Mouse (Mus musculus) heart, embryonic 12.5 days (tissue): ENCODE results near the gene S100a7a. TPM values are rescaled to one million over a fixed set of nuclear protein-coding genes. Genes with fewer than 3 reads are reported as not detected.

ENCODE experiments used
- ATAC-seq: fragments of 200-750 bp; cut with Nextera tagmentation; 2 replicates; pipeline ENCODE4 v1.8.0; 2017; ENCODE audit warnings: moderate TSS enrichment, moderate library complexity; ENCODE audit not compliant: insufficient number of reproducible peaks, low FRiP score
- H3K27ac ChIP-seq: fragments of 300-500 bp; sonication (generic); 2 replicates; pipeline ENCODE4 v1.5.1; 2016; ENCODE audit warnings: mild to moderate bottlenecking, moderate library complexity; ENCODE audit not compliant: poor library complexity, severe bottlenecking
- H3K27me3 ChIP-seq: fragments of 300-500 bp; sonication (generic); replicated peaks from 2 replicates; pipeline ENCODE4 v1.6.1; 2016; ENCODE audit warnings: mild to moderate bottlenecking, moderate library complexity
- H3K36me3 ChIP-seq: fragments of 300-500 bp; sonication (generic); 2 replicates; pipeline ENCODE4 v1.6.1; 2016; ENCODE audit warnings: mild to moderate bottlenecking, moderate library complexity
- H3K4me1 ChIP-seq: fragments of 300-500 bp; sonication (generic); replicated peaks from 2 replicates; pipeline ENCODE4 v1.6.1; 2016; ENCODE audit warnings: mild to moderate bottlenecking
- H3K4me2 ChIP-seq: fragments of 300-500 bp; sonication (generic); 2 replicates; pipeline ENCODE4 v1.6.1; 2016; ENCODE audit warnings: mild to moderate bottlenecking, moderate library complexity
- H3K4me3 ChIP-seq: fragments of 300-500 bp; sonication (generic); 2 replicates; pipeline ENCODE4 v1.5.1; 2016; ENCODE audit warnings: mild to moderate bottlenecking
- H3K9ac ChIP-seq: fragments of 300-500 bp; sonication (generic); 2 replicates; pipeline ENCODE4 v1.6.1; 2016; ENCODE audit warnings: mild to moderate bottlenecking, moderate library complexity
- H3K9me3 ChIP-seq: fragments of 300-500 bp; sonication (generic); replicated peaks from 2 replicates; pipeline ENCODE4 v1.6.1; 2016; ENCODE audit warnings: mild to moderate bottlenecking, moderate library complexity
- WGBS: fragments of 180-500 bp; shearing (Covaris S2); methylation state at CpG from one replicate; pipeline ENCODE4 v1.1.7; 2016; 5-methylcytosine and 5-hydroxymethylcytosine counted together
- polyA plus RNA-seq: library from polyadenylated mRNA; unstranded; fragments of >200 nt; fragmentation: Nextera tagmentation; extraction: Ambion mirVana; gene quantifications from 2 replicates; pipeline ENCODE4 v1.2.1, GENCODE M21; 2016

Gene S100a7a
- polyA plus RNA-seq, 1 experiment from 2014 or later, result 0.18 TPM

DNA sequence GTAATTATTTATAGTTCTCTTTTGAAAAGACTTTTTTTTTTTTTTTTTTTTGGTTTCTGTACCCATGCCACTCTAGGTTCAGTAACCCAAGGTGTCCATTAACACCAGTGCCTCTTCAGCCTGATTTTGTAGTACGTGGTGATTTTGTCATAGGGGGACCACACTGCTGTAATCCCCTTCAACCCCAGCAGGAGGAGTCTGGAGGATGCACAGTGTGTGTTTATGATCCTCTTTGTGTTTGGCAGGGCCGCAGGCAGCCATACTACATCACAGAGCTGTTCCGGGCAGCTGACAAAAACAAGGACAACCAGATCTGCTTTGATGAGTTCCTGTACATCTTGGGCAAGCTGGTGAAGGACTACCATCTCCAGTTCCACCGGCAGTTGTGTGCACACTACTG lies 3.6 kb downstream of the S100a7a start:
- H3K9me3 ChIP-seq, result no peaks in the 10 kb centered on the region
- no peak overlapping the region for H3K4me3 ChIP-seq
- WGBS, result 68% methylated on average over 4 of the region's 4 CpGs
- no peaks in the 10 kb centered on the region for H3K36me3 ChIP-seq
- no peaks in the 10 kb centered on the region for H3K4me1 ChIP-seq
- no peak for ATAC-seq
- peaks cover 12% of the 10 kb centered on the region; the same call in 1 of the 2 replicates for H3K27me3 ChIP-seq
- no peak overlapping the region for H3K9ac ChIP-seq
- H3K4me2 ChIP-seq, result no peak overlapping the region
- no peak overlapping the region for H3K27ac ChIP-seq

DNA sequence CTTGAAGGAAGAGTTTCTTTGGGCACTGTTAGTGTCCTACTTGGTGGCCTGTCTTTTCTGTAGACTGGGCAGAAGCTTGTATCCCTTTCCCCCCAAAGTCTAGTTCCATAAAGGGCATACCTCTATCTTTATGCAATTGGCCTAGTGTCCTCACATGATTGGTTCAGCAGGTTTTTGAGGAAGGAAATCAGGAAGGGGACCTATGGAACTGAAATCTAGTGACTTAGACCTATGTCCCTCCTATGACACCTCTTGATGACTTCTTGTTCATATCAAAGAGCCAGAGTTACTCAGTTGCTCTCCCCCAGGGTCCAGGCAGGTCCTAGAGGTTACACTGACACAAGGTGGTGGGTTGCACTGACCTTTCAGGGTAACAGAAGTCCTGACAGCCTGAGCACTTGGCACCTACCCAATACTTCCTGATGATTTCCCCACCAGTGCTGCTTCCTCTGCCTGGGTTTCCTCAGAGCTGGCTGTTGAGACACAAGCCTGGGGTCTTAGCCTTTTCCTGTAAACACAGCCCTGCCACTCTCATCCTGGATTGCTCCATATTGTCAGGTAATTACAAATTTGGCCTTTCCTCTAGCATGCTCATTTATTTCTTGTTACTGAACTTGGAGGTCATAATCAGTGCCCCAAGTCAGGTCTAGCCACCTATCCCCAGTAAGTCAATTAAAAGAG lies 5.7 kb downstream of the S100a7a start:
- Histone ChIP-seq H3K27ac (no peak overlapping the region), H3K36me3 (no peaks in the 10 kb centered on the region), H3K27me3 (0 out of 2 replicates have a peak, but pooled peaks cover 3% of the 10 kb centered on the region), H3K4me3 (no peak overlapping the region), H3K9me3 (no peaks in the 10 kb centered on the region), H3K9ac (no peak overlapping the region), H3K4me1 (no peaks in the 10 kb centered on the region), H3K4me2 (no peak overlapping the region)
- no peak for ATAC-seq

DNA sequence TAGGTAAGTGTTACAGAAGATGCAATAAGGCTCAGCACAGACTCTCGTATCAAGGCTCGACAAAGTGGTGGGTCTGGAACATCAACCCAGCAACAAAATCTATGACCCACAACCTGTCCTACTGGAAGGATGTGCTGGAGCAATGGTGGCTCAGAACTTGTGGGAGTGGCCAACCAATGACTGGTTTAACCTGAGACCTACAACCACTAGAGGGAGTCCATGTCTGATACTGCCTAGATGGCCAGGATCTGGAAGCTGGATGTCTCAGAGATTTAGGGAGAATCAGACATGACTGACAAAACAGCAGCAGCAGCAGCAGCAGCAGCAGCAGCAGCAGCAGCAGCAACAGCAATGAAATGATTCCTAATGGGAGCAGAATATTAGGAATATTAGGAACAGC lies 10.4 kb downstream of the S100a7a start:
- no peak for ATAC-seq
- H3K9me3 ChIP-seq, result no peaks in the 10 kb centered on the region
- 65% methylated on average over 2 of the region's 2 CpGs for WGBS

DNA sequence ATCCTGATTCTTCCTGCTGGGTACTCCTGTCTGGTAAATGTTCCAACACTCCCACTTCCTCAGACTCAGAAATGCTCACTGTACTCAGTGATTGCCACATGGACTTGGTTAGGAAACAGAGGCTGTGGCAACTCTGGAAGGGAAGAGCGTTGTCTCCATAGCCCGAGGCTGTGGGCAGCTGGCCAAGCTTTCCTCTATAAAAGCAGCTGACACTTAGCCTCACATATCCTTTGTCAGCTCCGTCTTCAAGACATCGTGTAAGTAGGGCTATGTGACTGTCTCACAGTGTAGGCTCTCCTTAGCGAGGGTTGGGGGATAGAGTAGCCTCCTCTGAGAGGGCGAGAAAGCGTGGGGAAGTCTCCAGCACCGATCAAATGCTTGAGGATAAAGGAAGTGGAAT lies 15.0 kb downstream of the S100a7a start, which contains the start of gene S100a8:
Gene S100a8, plus strand, starts transcription at position 133 of the 400 bp plus-strand sequence.
- WGBS, result 59% methylated on average over 8 of the region's 8 CpGs
- no peaks in the 10 kb centered on the region for H3K36me3 ChIP-seq
- no peaks in the 10 kb centered on the region for H3K9me3 ChIP-seq
- H3K4me2 ChIP-seq, result no peak within 1 kb of the TSS
- 0 out of 2 replicates have a peak, but pooled peaks cover 3% of the 10 kb centered on the region for H3K27me3 ChIP-seq
- H3K4me3 ChIP-seq, result no peak within 1 kb of the TSS
- ATAC-seq, result no peak
- no peak within 1 kb of the TSS for H3K9ac ChIP-seq
- H3K4me1 ChIP-seq, result no peaks in the 10 kb centered on the region
- no peak within 1 kb of the TSS for H3K27ac ChIP-seq

More for the DNA sequence above, 10.4 kb downstream of the S100a7a start:
- Histone ChIP-seq H3K4me3 (no peak overlapping the region), H3K9ac (no peak overlapping the region), H3K27me3 (0 out of 2 replicates have a peak, but pooled peaks cover 3% of the 10 kb centered on the region), H3K36me3 (no peaks in the 10 kb centered on the region), H3K4me2 (no peak overlapping the region), H3K27ac (no peak overlapping the region), H3K4me1 (no peaks in the 10 kb centered on the region)

DNA sequence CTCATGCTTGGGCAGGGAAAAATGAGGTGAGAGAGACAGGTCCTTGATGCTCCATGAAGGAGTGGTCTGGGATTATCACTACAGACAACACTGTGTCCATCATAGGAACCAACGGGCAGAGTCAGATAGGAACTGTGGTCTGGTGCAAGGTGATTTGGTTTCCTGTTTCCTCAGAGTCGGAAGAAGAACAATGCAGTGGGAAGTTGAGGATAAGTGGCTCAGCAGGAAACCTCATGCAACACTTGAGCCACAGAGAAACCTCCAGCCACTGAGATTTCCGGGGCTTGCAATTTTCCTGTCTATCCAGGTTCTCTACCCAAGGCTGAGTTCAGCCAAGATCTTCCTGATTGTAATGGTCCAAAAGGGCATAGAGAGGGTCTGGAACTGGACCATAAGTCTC lies 24.8 kb downstream of the S100a7a start:
- no peaks in the 10 kb centered on the region for H3K36me3 ChIP-seq
- no peak for ATAC-seq
- no peaks in the 10 kb centered on the region for H3K4me1 ChIP-seq
- no peaks in the 10 kb centered on the region for H3K27me3 ChIP-seq
- no peak overlapping the region for H3K4me2 ChIP-seq
- no peak overlapping the region for H3K27ac ChIP-seq
- no peak overlapping the region for H3K9ac ChIP-seq
- WGBS, result 53% methylated on average over 3 of the region's 3 CpGs
- no peaks in the 10 kb centered on the region for H3K9me3 ChIP-seq
- no peak overlapping the region for H3K4me3 ChIP-seq

DNA sequence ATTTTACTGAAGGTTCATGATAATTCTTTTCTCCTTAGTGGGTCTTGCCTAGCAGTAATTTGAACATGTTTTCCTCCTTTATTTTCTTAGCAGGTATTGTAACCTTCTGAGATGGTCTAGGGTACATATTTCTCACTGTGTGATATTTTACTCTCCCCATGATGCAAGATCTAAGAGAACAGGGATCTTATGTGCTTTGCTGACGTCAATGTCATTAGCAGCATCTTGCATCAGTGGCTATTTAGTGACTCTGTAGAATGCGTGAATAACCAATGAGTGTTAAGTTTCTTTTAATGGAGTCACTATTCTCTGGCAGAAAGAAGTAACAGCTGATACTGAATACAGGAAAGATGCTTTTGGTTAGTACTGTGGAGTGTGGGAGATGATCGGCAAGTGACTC lies 30.1 kb downstream of the S100a7a start:
- Histone ChIP-seq H3K36me3 (no peaks in the 10 kb centered on the region), H3K9me3 (no peaks in the 10 kb centered on the region), H3K27ac (no peak overlapping the region), H3K4me1 (no peaks in the 10 kb centered on the region), H3K27me3 (no peaks in the 10 kb centered on the region), H3K4me2 (no peak overlapping the region), H3K9ac (no peak overlapping the region), H3K4me3 (no peak overlapping the region)
- 82% methylated on average over 3 of the region's 3 CpGs for WGBS
- ATAC-seq, result no peak

DNA sequence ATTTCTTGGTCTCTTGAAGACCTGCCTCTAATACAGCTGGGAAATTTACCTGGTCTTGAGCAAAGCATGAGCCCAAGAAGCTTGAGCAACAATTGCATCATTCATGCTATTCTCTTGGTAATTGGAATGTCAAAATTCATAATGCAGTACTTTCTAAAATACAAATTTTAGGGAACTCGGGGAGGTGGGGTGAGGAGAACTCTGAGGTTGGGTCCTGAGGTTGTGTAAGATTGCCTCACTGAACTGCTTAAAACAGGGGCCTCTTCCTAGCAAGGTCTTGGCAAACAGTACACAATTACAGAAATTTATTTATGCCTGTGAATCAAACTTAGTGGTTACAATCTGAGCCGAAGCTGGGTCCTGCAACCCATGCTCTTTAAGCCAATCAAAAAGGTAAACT lies 33.0 kb downstream of the S100a7a start:
- no peak overlapping the region for H3K9ac ChIP-seq
- no peaks in the 10 kb centered on the region for H3K4me1 ChIP-seq
- WGBS, result 71% methylated on average over 2 of the region's 2 CpGs
- no peaks in the 10 kb centered on the region for H3K27me3 ChIP-seq
- ATAC-seq, result no peak
- no peaks in the 10 kb centered on the region for H3K36me3 ChIP-seq
- H3K4me3 ChIP-seq, result no peak overlapping the region
- no peak overlapping the region for H3K4me2 ChIP-seq
- H3K9me3 ChIP-seq, result no peaks in the 10 kb centered on the region
- no peak overlapping the region for H3K27ac ChIP-seq

DNA sequence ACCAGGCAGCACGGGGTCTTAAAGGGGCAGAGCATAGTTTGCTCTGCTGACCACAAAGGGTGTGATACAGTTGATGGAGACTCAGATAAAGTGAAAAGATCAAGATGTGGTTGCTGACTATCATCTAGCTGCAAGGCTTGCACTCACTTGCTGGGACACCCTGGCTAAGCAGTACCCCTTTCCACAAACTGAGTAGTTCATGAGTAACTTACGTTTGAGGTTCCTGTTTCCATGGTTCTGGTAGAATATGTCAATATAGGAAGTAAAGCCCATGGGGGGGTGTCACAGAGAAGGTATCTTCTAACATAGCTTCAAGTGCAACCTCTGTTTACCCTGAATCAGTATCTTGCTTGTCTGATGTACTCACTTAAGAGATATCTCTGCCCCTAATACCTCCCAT lies 39.7 kb downstream of the S100a7a start:
- WGBS, result 75% methylated on average over 2 of the region's 2 CpGs
- Histone ChIP-seq H3K9ac (no peak overlapping the region), H3K27me3 (no peaks in the 10 kb centered on the region), H3K4me1 (no peaks in the 10 kb centered on the region), H3K4me2 (no peak overlapping the region), H3K9me3 (no peaks in the 10 kb centered on the region), H3K36me3 (no peaks in the 10 kb centered on the region), H3K27ac (no peak overlapping the region), H3K4me3 (no peak overlapping the region)
- no peak for ATAC-seq

DNA sequence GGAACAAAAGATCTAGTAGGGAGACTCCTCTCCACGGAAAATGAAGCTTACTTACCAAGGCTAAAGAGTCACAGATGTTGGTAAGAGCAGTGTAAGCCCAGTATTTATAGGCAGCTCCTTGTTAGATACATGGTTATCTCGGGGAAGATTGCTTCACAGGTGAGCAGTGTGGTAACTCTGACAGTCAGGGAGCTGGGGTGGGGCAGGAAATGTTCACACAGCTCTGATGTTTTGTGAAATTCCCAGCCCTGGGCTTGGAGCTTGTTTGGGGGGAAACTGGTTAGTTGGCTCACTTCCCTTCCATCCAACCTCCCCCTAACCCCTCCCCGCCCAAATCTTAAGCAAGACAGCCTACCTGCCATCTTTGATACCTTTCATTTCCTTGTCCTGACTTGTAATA lies 41.8 kb downstream of the S100a7a start, which contains the start of gene S100a9:
Gene S100a9, minus strand, starts transcription at position 109 of the 400 bp plus-strand sequence.
- no peaks in the 10 kb centered on the region for H3K36me3 ChIP-seq
- no peak within 1 kb of the TSS for H3K4me3 ChIP-seq
- H3K9me3 ChIP-seq, result no peaks in the 10 kb centered on the region
- H3K27me3 ChIP-seq, result no peaks in the 10 kb centered on the region
- no peaks in the 10 kb centered on the region for H3K4me1 ChIP-seq
- H3K9ac ChIP-seq, result no peak within 1 kb of the TSS
- no peak within 1 kb of the TSS for H3K4me2 ChIP-seq
- ATAC-seq, result no peak
- no peak within 1 kb of the TSS for H3K27ac ChIP-seq
- WGBS, result 49% methylated on average over 3 of the region's 3 CpGs

DNA sequence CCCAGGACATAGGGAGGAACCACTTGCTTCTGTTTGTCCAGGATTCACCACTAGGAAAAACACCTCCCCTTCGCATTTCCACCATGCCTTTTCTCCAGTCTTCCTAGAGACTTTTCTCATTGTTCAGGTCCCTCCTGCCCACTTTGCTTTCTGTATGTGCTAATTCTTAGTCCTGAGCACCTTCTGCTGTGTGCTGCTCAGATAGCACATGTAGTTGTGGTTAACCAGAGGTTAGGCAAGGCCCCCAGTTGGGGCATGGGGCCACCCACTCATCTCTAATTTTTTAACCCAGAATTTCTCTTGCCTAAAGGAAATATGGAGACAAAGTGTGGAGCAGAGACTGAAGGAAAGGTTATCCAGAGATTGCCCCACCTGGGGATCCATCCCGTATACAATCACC lies 48.4 kb downstream of the S100a7a start:
- no peak for ATAC-seq
- 74% methylated on average over 2 of the region's 2 CpGs for WGBS
- Histone ChIP-seq H3K9me3 (no peaks in the 10 kb centered on the region), H3K36me3 (no peaks in the 10 kb centered on the region), H3K27ac (no peak overlapping the region), H3K4me2 (no peak overlapping the region), H3K9ac (no peak overlapping the region), H3K27me3 (0 out of 2 replicates have a peak, but pooled peaks cover 4% of the 10 kb centered on the region), H3K4me1 (no peaks in the 10 kb centered on the region), H3K4me3 (no peak overlapping the region)
